Mouse (Mus musculus) limb, embryonic 14.5 days (tissue): ENCODE results near the gene Tspo2. TPM values are rescaled to one million over a fixed set of nuclear protein-coding genes. Genes with fewer than 3 reads are reported as not detected.

Source experiments
- ATAC-seq: fragments of 200-750 bp; cut with Nextera tagmentation; 2 replicates; pipeline ENCODE4 v1.8.0; 2017; ENCODE audit warnings: low read depth, moderate number of reproducible peaks, moderate TSS enrichment; ENCODE audit not compliant: low FRiP score
- DNase-seq: peaks from one replicate; pipeline ENCODE4 v3.0.0-alpha.2; 2015; ENCODE audit warnings: low spot score
- H3K27ac ChIP-seq: fragments of 300-500 bp; sonication (generic); replicated peaks from 2 replicates; pipeline ENCODE4 v1.5.1; 2014; ENCODE audit warnings: low read depth, mild to moderate bottlenecking, low read length, moderate library complexity, mixed read lengths
- H3K27me3 ChIP-seq: fragments of 300-500 bp; sonication (generic); 2 replicates; pipeline ENCODE4 v1.6.1; 2014; ENCODE audit warnings: low read length, mixed read lengths; ENCODE audit not compliant: control insufficient read depth, insufficient read depth
- H3K36me3 ChIP-seq: fragments of 300-500 bp; sonication (generic); 2 replicates; pipeline ENCODE4 v1.6.1; 2014; ENCODE audit warnings: mild to moderate bottlenecking, low read length, moderate library complexity, mixed read lengths; ENCODE audit not compliant: control insufficient read depth, insufficient read depth
- H3K4me1 ChIP-seq: fragments of 300-500 bp; sonication (generic); 2 replicates; pipeline ENCODE4 v1.6.1; 2014; ENCODE audit warnings: antibody characterized with exemption, low read length, mixed read lengths; ENCODE audit not compliant: control insufficient read depth, insufficient read depth
- H3K4me2 ChIP-seq: fragments of 300-500 bp; sonication (generic); replicated peaks from 2 replicates; pipeline ENCODE4 v1.6.1; 2014; ENCODE audit warnings: low read depth, mild to moderate bottlenecking, low read length, moderate library complexity; ENCODE audit not compliant: severe bottlenecking
- H3K4me3 ChIP-seq: fragments of 300-500 bp; sonication (generic); replicated peaks from 2 replicates; pipeline ENCODE4 v1.5.1; 2014; ENCODE audit warnings: low read length
- H3K9ac ChIP-seq: fragments of 300-500 bp; sonication (generic); 2 replicates; pipeline ENCODE4 v1.6.1; 2014; ENCODE audit warnings: mild to moderate bottlenecking, low read depth, low read length, moderate library complexity; ENCODE audit not compliant: severe bottlenecking
- H3K9me3 ChIP-seq: fragments of 300-500 bp; sonication (generic); 2 replicates; pipeline ENCODE4 v1.6.1; 2016; ENCODE audit warnings: low read length; ENCODE audit not compliant: control insufficient read depth
- POLR2A ChIP-seq: fragments of 200-500 bp; IDR thresholded peaks from 2 replicates; pipeline ENCODE4 v1.8.0; 2012; ENCODE audit warnings: inconsistent platforms, mild to moderate bottlenecking, moderate library complexity, borderline replicate concordance; ENCODE audit not compliant: insufficient read depth, insufficient read length; ENCODE audit errors: extremely low read depth
- WGBS: fragments of 180-500 bp; shearing (Covaris S2); extraction: QIAGEN DNeasy Blood & Tissue Kit; methylation state at CpG from one replicate; pipeline ENCODE4 v1.1.7; 2014; 5-methylcytosine and 5-hydroxymethylcytosine counted together
- polyA plus RNA-seq, 2 experiments: library from polyadenylated mRNA; depleted of rRNA in 1 of 2; stranded (reverse) in 1 of 2; unstranded in 1 of 2; fragments of >200 nt; fragmentation: Nextera tagmentation in 1 of 2; extraction: Ambion mirVana in 1 of 2; gene quantifications; 2 replicates each; pipeline versions ENCODE4 v1.2.1 to v1.2.3; 2012 to 2014

Tspo2 gene
- polyA plus RNA-seq, 2 experiments = 1.6 to 1.7 TPM

GRCm38 (mm10) chr17:48416425-48417195 is 34.7 kb downstream of the Tspo2 start:
- Histone ChIP-seq H3K27ac (no peak overlapping the region), H3K4me1 (peaks cover 1% of the 10 kb centered on the region; the same call in 1 of the 2 replicates), H3K9ac (no peak overlapping the region), H3K9me3 (no peaks in the 10 kb centered on the region), H3K4me2 (no peak overlapping the region), H3K27me3 (no peaks in the 10 kb centered on the region), H3K4me3 (no peak overlapping the region), H3K36me3 (peaks cover 33% of the 10 kb centered on the region)
- ATAC-seq (peak; percentile 60; the same call in 1 of the 2 replicates), DNase-seq (peak; percentile 66)
- WGBS = 88% methylated on average over 14 of the region's 14 CpGs
- TF ChIP-seq POLR2A = no peak

GRCm38 (mm10) chr17:48416011-48416410 is 35.3 kb downstream of the Tspo2 start:
- DNase-seq = no peak

GRCm38 (mm10) chr17:48411241-48411640 is 40.1 kb downstream of the Tspo2 start:
- Histone ChIP-seq H3K4me1 (peaks cover 18% of the 10 kb centered on the region), H3K4me2 (peak overlapping the region; percentile 61), H3K36me3 (peaks cover 26% of the 10 kb centered on the region), H3K9me3 (no peaks in the 10 kb centered on the region), H3K4me3 (peak overlapping the region; percentile 84), H3K9ac (peak overlapping the region; percentile 77; the same call in 1 of the 2 replicates), H3K27me3 (no peaks in the 10 kb centered on the region), H3K27ac (peak overlapping the region; percentile 96)
- WGBS = 55% methylated on average over 8 of the region's 8 CpGs
- no peak for TF ChIP-seq POLR2A
- DNase-seq (peak; percentile 23), ATAC-seq (no peak)

More at GRCm38 (mm10) chr17:48416011-48416410, 35.3 kb downstream of the Tspo2 start:
- Histone ChIP-seq H3K4me1 (peaks cover 7% of the 10 kb centered on the region; the same call in 1 of the 2 replicates), H3K4me3 (no peak overlapping the region), H3K27me3 (no peaks in the 10 kb centered on the region), H3K4me2 (no peak overlapping the region), H3K9me3 (no peaks in the 10 kb centered on the region), H3K9ac (no peak overlapping the region), H3K36me3 (peaks cover 33% of the 10 kb centered on the region), H3K27ac (no peak overlapping the region)
- ATAC-seq = no peak
- TF ChIP-seq POLR2A = no peak
- WGBS = 72% methylated on average over 7 of the region's 7 CpGs

- no peak for TF ChIP-seq POLR2A
- Histone ChIP-seq H3K27ac (peak overlapping the region; percentile 96), H3K27me3 (no peaks in the 10 kb centered on the region), H3K9ac (peak overlapping the region; percentile 77), H3K4me3 (peak overlapping the region; percentile 84), H3K4me1 (peaks cover 18% of the 10 kb centered on the region), H3K4me2 (peak overlapping the region; percentile 61), H3K36me3 (peaks cover 18% of the 10 kb centered on the region), H3K9me3 (no peaks in the 10 kb centered on the region)
- WGBS = under 1% methylated on average over 13 of the region's 13 CpGs
- ATAC-seq (0 out of 2 replicates have a peak, but pooled peaks have one; percentile 0), DNase-seq (no peak)
These were observed 41.0 kb downstream of the Tspo2 start for GRCm38 (mm10) chr17:48410299-48410785.

GRCm38 (mm10) chr17:48409380-48410298 is 41.7 kb downstream of the Tspo2 start, which contains the start of the genes Nfya and Oard1:
Nfya (minus strand) TSS chr17:48409906.
Oard1 (plus strand) TSS chr17:48410014.
- no peaks in the 10 kb centered on the region for H3K27me3 ChIP-seq
- peaks cover 18% of the 10 kb centered on the region for H3K4me1 ChIP-seq
- TF ChIP-seq POLR2A = peak; percentile 98
- H3K9me3 ChIP-seq = no peaks in the 10 kb centered on the region
- DNase-seq = peak; percentile 100
- H3K4me3 ChIP-seq = peak within 1 kb of the TSS; percentile 84
- H3K9ac ChIP-seq = peak within 1 kb of the TSS; percentile 98
- WGBS = under 1% methylated on average over 45 of the region's 84 CpGs
- peaks cover 11% of the 10 kb centered on the region for H3K36me3 ChIP-seq
- peak; percentile 94 for ATAC-seq
- peak within 1 kb of the TSS; percentile 63 for H3K4me2 ChIP-seq
- H3K27ac ChIP-seq = peak within 1 kb of the TSS; percentile 99
